Mouse (Mus musculus) ovary, adult 18-20 months (tissue): ENCODE data around the gene Gm38394.

Source experiments
- DNase-seq: peaks from one replicate; pipeline ENCODE4 v3.0.0; 2022; ENCODE audit warnings: low spot score, mixed read lengths

Gm38394 gene

DNA sequence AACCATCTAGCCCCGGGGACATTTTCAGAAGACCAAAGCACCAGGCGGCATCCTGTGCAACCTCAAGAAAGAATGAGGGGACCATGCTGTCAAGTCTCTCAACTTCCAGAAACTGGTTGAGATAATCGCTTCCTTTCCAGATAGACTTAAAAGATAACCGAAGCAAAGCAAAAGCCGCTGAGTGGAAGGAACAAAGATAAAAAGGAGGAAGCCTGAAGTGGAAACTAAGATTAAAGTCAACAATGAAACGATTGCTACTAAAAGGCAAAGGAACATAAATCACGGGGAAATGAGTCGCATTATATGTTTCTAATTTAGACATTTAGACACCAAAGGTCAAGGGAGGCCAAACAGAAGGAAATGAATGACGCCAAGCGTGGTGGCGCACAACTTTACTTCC, 89.8 kb downstream of the Gm38394 start:
- DNase-seq, result no peak
